Mouse (Mus musculus): ENCODE results near the gene 4930415O20Rik.

- TF ChIP-seq CTCF (IDR thresholded peaks at IDR 0.05; ENCODE audit: low read depth) (no peak), EP300 (IDR thresholded peaks at IDR 0.05; ENCODE audit: low read depth) (no peak)
These were observed 14.9 kb upstream of the 4930415O20Rik start for GRCm38 (mm10) chr15:98555881-98556280.

All from liver, postnatal 0 days (tissue).